Mouse (Mus musculus): ENCODE results near the gene Olfr1024.

Gene Olfr1024

GRCm38 (mm10) chr2:85904952-85905351 is at the start of gene Olfr1024:
Olfr1024 (minus strand) TSS chr2:85905052.
- no peak for DNase-seq

- DNase-seq: no peak
Measured at GRCm38 (mm10) chr2:85950137-85950536, 45.3 kb upstream of the Olfr1024 start, which contains the start of gene Olfr1028. Olfr1028 (plus strand) TSS chr2:85950437.

- no peak for DNase-seq
Measured at GRCm38 (mm10) chr2:85921258-85921657, 16.4 kb upstream of the Olfr1024 start, which contains the start of gene Olfr1026. Olfr1026 (plus strand) TSS chr2:85921558.

- DNase-seq: no peak
Measured at GRCm38 (mm10) chr2:85914893-85915292, 10.0 kb upstream of the Olfr1024 start, which contains the start of gene Olfr1025-ps1. Olfr1025-ps1 (plus strand) TSS chr2:85915193.

GRCm38 (mm10) chr2:85913197-85913596 is 8.3 kb upstream of the Olfr1024 start:
- no peak for DNase-seq

- DNase-seq: no peak
Measured at GRCm38 (mm10) chr2:85885340-85885739, 19.5 kb downstream of the Olfr1024 start, which contains the start of gene Olfr1023. Olfr1023 (plus strand) TSS chr2:85885640.

- DNase-seq: no peak
Measured at GRCm38 (mm10) chr2:85868294-85868693, 36.6 kb downstream of the Olfr1024 start, which contains the start of gene Olfr1022. Olfr1022 (plus strand) TSS chr2:85868594.

Measured in thymus, adult 18-20 months (tissue).